Mouse (Mus musculus): ENCODE measurements at regions not wholly inside any gene's neighbourhood (a gene's known extent, or its start where the extent isn't known, plus 50 kb on each side); places are given as distances from the start of the nearest gene placed in this dataset.
A peak's percentile ranks its signal among the peaks of the same experiment; 100 is the strongest.

- no peak for DNase-seq
Measured at GRCm38 (mm10) chr3:119892533-119893164, 108.4 kb upstream of the Ptbp2 start.

DNA sequence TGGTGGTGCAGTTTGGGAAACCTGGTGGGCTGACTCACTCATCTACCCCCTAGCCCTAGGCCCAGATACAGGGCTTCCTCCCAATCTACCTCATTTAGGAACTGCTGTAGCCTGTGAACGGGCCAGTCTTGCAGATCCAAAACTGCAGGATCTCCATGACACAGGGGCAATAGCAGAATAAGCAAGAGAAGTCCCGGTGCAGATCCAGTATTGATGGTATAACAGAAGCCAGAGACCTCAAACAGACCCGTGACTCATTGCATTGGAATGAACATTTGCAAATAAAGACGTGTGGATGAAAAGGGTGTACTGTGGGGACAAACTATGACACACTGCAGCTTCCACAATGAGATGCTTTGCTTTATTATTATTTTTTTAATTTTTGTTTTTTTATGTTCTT, 106.6 kb upstream of the Ptbp2 start:
- peak; percentile 40 for DNase-seq

DNA sequence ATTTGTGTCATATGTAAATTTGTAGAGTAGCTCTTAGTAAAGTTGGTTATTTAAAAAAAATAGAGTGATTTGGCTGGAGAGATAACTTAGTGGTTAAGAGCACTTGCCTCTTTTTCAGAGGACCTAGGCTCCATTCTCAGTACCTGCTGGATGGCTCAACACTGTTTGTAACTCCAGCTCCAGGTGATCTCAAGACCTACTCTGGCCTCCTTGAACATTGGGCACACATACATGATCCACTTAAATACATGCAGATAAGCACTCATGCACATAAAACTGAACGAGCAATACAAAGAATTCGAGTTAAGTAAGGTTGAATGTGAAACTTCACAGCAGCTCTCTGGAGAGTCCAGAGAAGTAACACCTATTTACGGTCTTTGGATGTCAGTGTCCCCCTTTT, 104.2 kb upstream of the Ptbp2 start:
- DNase-seq: no peak

- no peak for DNase-seq
Measured at GRCm38 (mm10) chr3:119876395-119876794, 92.1 kb upstream of the Ptbp2 start.

- no peak for DNase-seq
Measured at GRCm38 (mm10) chr3:119875061-119875460, 90.8 kb upstream of the Ptbp2 start.

- no peak for DNase-seq
Measured at GRCm38 (mm10) chr3:119862194-119862957, 78.1 kb upstream of the Ptbp2 start.
